Mouse (Mus musculus) gastrocnemius, postnatal 4 days (tissue): ENCODE measurements around the gene Enthd1. TPM values are rescaled to one million over a fixed set of nuclear protein-coding genes. Genes with fewer than 3 reads are reported as not detected.

ENCODE experiments used
- DNase-seq, 2 experiments: peaks; one replicate each; pipeline ENCODE4 v3.0.0; 2021 to 2022; ENCODE audit warnings: low spot score in 2 of 2, mixed read lengths in 2 of 2
- total RNA-seq, 2 experiments: library from RNA; stranded (reverse); gene quantifications; 2 replicates each; pipeline ENCODE4 v1.2.3; 2021

Gene Enthd1
- total RNA-seq, 2 experiments from 2014 or later = not detected

- no peak for DNase-seq
These were observed 74.8 kb downstream of the Enthd1 start for GRCm38 (mm10) chr15:80490151-80490550.

- DNase-seq = no peak
These were observed 76.3 kb downstream of the Enthd1 start for GRCm38 (mm10) chr15:80488658-80489057.

GRCm38 (mm10) chr15:80485601-80486000, 79.4 kb downstream of the Enthd1 start:
- no peak for DNase-seq

GRCm38 (mm10) chr15:80483041-80483705, 81.8 kb downstream of the Enthd1 start:
- no peak for DNase-seq

- DNase-seq = no peak
These were observed 82.6 kb downstream of the Enthd1 start for GRCm38 (mm10) chr15:80482348-80482747.

- no peak for DNase-seq
These were observed 90.4 kb downstream of the Enthd1 start for GRCm38 (mm10) chr15:80474429-80475002.

GRCm38 (mm10) chr15:80467876-80468275, 97.1 kb downstream of the Enthd1 start:
- no peak for DNase-seq

- DNase-seq = no peak
These were observed 102.8 kb downstream of the Enthd1 start for GRCm38 (mm10) chr15:80462106-80462505.

- no peak for DNase-seq
These were observed 103.5 kb downstream of the Enthd1 start for GRCm38 (mm10) chr15:80461446-80461845.

GRCm38 (mm10) chr15:80460011-80460410, 104.9 kb downstream of the Enthd1 start:
- DNase-seq = no peak

GRCm38 (mm10) chr15:80457984-80458383, 107.0 kb downstream of the Enthd1 start:
- no peak for DNase-seq

- DNase-seq = no peak
These were observed 110.5 kb downstream of the Enthd1 start for GRCm38 (mm10) chr15:80454486-80454885.

- no peak for DNase-seq
These were observed 112.5 kb downstream of the Enthd1 start for GRCm38 (mm10) chr15:80452425-80452824.

GRCm38 (mm10) chr15:80445956-80446687, 118.8 kb downstream of the Enthd1 start:
- no peak for DNase-seq

- DNase-seq = no peak
These were observed 124.8 kb downstream of the Enthd1 start for GRCm38 (mm10) chr15:80440195-80440594.

GRCm38 (mm10) chr15:80438423-80438822, 126.5 kb downstream of the Enthd1 start:
- no peak for DNase-seq

- no peak for DNase-seq
These were observed 127.0 kb downstream of the Enthd1 start for GRCm38 (mm10) chr15:80437996-80438395.

- no peak for DNase-seq
These were observed 128.0 kb downstream of the Enthd1 start for GRCm38 (mm10) chr15:80436961-80437360.

- DNase-seq = no peak
These were observed 134.6 kb downstream of the Enthd1 start for GRCm38 (mm10) chr15:80430324-80430723.

- DNase-seq = no peak
These were observed 146.8 kb downstream of the Enthd1 start for GRCm38 (mm10) chr15:80418146-80418545.

GRCm38 (mm10) chr15:80417066-80417465, 147.9 kb downstream of the Enthd1 start:
- DNase-seq = no peak

- no peak for DNase-seq
These were observed 149.8 kb downstream of the Enthd1 start for GRCm38 (mm10) chr15:80415132-80415531.
